Mouse (Mus musculus): ENCODE measurements around the gene Ift22.

GRCm38 (mm10) chr5:136919546-136920301 is 11.8 kb downstream of the Ift22 start:
- TF ChIP-seq CTCF (IDR thresholded peaks at IDR 0.05; ENCODE audit: low read depth, low read length): no peak
- no peak for TF ChIP-seq GATA1 (IDR thresholded peaks at IDR 0.05; ENCODE audit: borderline replicate concordance, low read length)
- TF ChIP-seq POLR2AphosphoS5 (IDR thresholded peaks at IDR 0.05; ENCODE audit: insufficient replicate concordance, low read depth, low read length): no peak

All from G1E (cell line).